Mouse (Mus musculus): ENCODE data around the gene Amotl1. TPM values are rescaled to one million over a fixed set of nuclear protein-coding genes. Genes with fewer than 3 reads are reported as not detected.
"Not testable (repeated sequence)": the region's sequence is repeated elsewhere in the genome, so short reads cannot be mapped to it uniquely, and the experiment has no call there.

Amotl1 gene
- polyA plus RNA-seq, 1 experiment from 2014 or later = 1.6 TPM

GRCm38 (mm10) chr9:14674506-14674905 is 29.6 kb upstream of the Amotl1 start:
- DNase-seq = no peak
- H3K27me3 ChIP-seq (ENCODE audit: insufficient read depth, low read length) = no peaks in the 10 kb centered on the region
- WGBS (ENCODE audit: insufficient replicate concordance) = 79% methylated on average over 8 of the region's 8 CpGs

GRCm38 (mm10) chr9:14673109-14673508 is 28.3 kb upstream of the Amotl1 start:
- H3K4me1 ChIP-seq (ENCODE audit: insufficient read depth) = no peaks in the 10 kb centered on the region
- H3K36me3 ChIP-seq (replicated peaks; ENCODE audit: insufficient read depth, low read length) = no peaks in the 10 kb centered on the region
- no peaks in the 10 kb centered on the region for H3K27me3 ChIP-seq (ENCODE audit: insufficient read depth, low read length)
- TF ChIP-seq EP300 (IDR thresholded peaks at IDR 0.05; ENCODE audit: low read depth) (no peak), CTCF (IDR thresholded peaks at IDR 0.05; ENCODE audit: low read depth) (no peak)
- 79% methylated on average over 4 of the region's 4 CpGs for WGBS (ENCODE audit: insufficient replicate concordance)
- H3K9me3 ChIP-seq (ENCODE audit: low read length) = no peaks in the 10 kb centered on the region
- H3K27ac ChIP-seq (ENCODE audit: low read depth) = no peak overlapping the region
- DNase-seq (no peak), ATAC-seq (no peak)
- no peak overlapping the region for H3K9ac ChIP-seq (replicated peaks)
- H3K4me2 ChIP-seq (ENCODE audit: low read depth, low read length) = no peak overlapping the region
- H3K4me3 ChIP-seq (ENCODE audit: low read depth, low read length) = no peak overlapping the region

More at GRCm38 (mm10) chr9:14674506-14674905, 29.6 kb upstream of the Amotl1 start:
- no peak overlapping the region for H3K4me2 ChIP-seq (ENCODE audit: low read depth, low read length)
- ATAC-seq = no peak
- no peak overlapping the region for H3K9ac ChIP-seq (replicated peaks)
- TF ChIP-seq EP300 (IDR thresholded peaks at IDR 0.05; ENCODE audit: low read depth) (no peak), CTCF (IDR thresholded peaks at IDR 0.05; ENCODE audit: low read depth) (no peak)
- no peaks in the 10 kb centered on the region for H3K9me3 ChIP-seq (ENCODE audit: low read length)
- H3K27ac ChIP-seq (ENCODE audit: low read depth) = no peak overlapping the region
- no peaks in the 10 kb centered on the region for H3K36me3 ChIP-seq (replicated peaks; ENCODE audit: insufficient read depth, low read length)
- H3K4me1 ChIP-seq (ENCODE audit: insufficient read depth) = no peaks in the 10 kb centered on the region
- no peak overlapping the region for H3K4me3 ChIP-seq (ENCODE audit: low read depth, low read length)

GRCm38 (mm10) chr9:14671965-14672364 is 27.1 kb upstream of the Amotl1 start:
- H3K4me1 ChIP-seq (ENCODE audit: insufficient read depth); H3K4me2 ChIP-seq (ENCODE audit: low read depth, low read length); H3K4me3 ChIP-seq (ENCODE audit: low read depth, low read length); H3K36me3 ChIP-seq (replicated peaks; ENCODE audit: insufficient read depth, low read length); H3K27ac ChIP-seq (ENCODE audit: low read depth); DNase-seq; ATAC-seq; H3K9me3 ChIP-seq (ENCODE audit: low read length); H3K27me3 ChIP-seq (ENCODE audit: insufficient read depth, low read length); H3K9ac ChIP-seq (replicated peaks): not testable (repeated sequence)
- 45% methylated on average over 5 of the region's 5 CpGs for WGBS (ENCODE audit: insufficient replicate concordance)

- H3K9me3 ChIP-seq (ENCODE audit: low read length) = no peaks in the 10 kb centered on the region
- H3K9ac ChIP-seq (replicated peaks) = no peak overlapping the region
- ATAC-seq (no peak), DNase-seq (no peak)
- no peak overlapping the region for H3K4me2 ChIP-seq (ENCODE audit: low read depth, low read length)
- no peak overlapping the region for H3K27ac ChIP-seq (ENCODE audit: low read depth)
- H3K4me3 ChIP-seq (ENCODE audit: low read depth, low read length) = no peak overlapping the region
- WGBS (ENCODE audit: insufficient replicate concordance) = 76% methylated on average over 3 of the region's 3 CpGs
- H3K27me3 ChIP-seq (ENCODE audit: insufficient read depth, low read length) = no peaks in the 10 kb centered on the region
- TF ChIP-seq CTCF (IDR thresholded peaks at IDR 0.05; ENCODE audit: low read depth) = no peak
- TF ChIP-seq EP300 (IDR thresholded peaks at IDR 0.05; ENCODE audit: low read depth) = no peak
- no peaks in the 10 kb centered on the region for H3K4me1 ChIP-seq (ENCODE audit: insufficient read depth)
- H3K36me3 ChIP-seq (replicated peaks; ENCODE audit: insufficient read depth, low read length) = no peaks in the 10 kb centered on the region
These were observed 23.5 kb upstream of the Amotl1 start for GRCm38 (mm10) chr9:14668382-14668781.

GRCm38 (mm10) chr9:14666071-14666470 is 21.2 kb upstream of the Amotl1 start:
- H3K4me3 ChIP-seq (ENCODE audit: low read depth, low read length) = no peak overlapping the region
- no peak for TF ChIP-seq CTCF (IDR thresholded peaks at IDR 0.05; ENCODE audit: low read depth)
- TF ChIP-seq EP300 (IDR thresholded peaks at IDR 0.05; ENCODE audit: low read depth) = no peak
- DNase-seq (no peak), ATAC-seq (no peak)
- no peak overlapping the region for H3K9ac ChIP-seq (replicated peaks)
- 69% methylated on average over 3 of the region's 3 CpGs for WGBS (ENCODE audit: insufficient replicate concordance)
- no peaks in the 10 kb centered on the region for H3K36me3 ChIP-seq (replicated peaks; ENCODE audit: insufficient read depth, low read length)
- no peaks in the 10 kb centered on the region for H3K9me3 ChIP-seq (ENCODE audit: low read length)
- no peaks in the 10 kb centered on the region for H3K4me1 ChIP-seq (ENCODE audit: insufficient read depth)
- no peak overlapping the region for H3K4me2 ChIP-seq (ENCODE audit: low read depth, low read length)
- H3K27me3 ChIP-seq (ENCODE audit: insufficient read depth, low read length) = no peaks in the 10 kb centered on the region
- no peak overlapping the region for H3K27ac ChIP-seq (ENCODE audit: low read depth)

GRCm38 (mm10) chr9:14663591-14663990 is 18.7 kb upstream of the Amotl1 start:
- Histone ChIP-seq H3K4me1 (ENCODE audit: insufficient read depth) (no peaks in the 10 kb centered on the region), H3K9me3 (ENCODE audit: low read length) (no peaks in the 10 kb centered on the region), H3K27me3 (ENCODE audit: insufficient read depth, low read length) (no peaks in the 10 kb centered on the region), H3K36me3 (replicated peaks; ENCODE audit: insufficient read depth, low read length) (no peaks in the 10 kb centered on the region), H3K4me2 (ENCODE audit: low read depth, low read length) (no peak overlapping the region), H3K4me3 (ENCODE audit: low read depth, low read length) (no peak overlapping the region), H3K27ac (ENCODE audit: low read depth) (no peak overlapping the region), H3K9ac (replicated peaks) (no peak overlapping the region)
- TF ChIP-seq CTCF (IDR thresholded peaks at IDR 0.05; ENCODE audit: low read depth) (no peak), EP300 (IDR thresholded peaks at IDR 0.05; ENCODE audit: low read depth) (no peak)
- WGBS (ENCODE audit: insufficient replicate concordance) = 71% methylated on average over 2 of the region's 2 CpGs
- DNase-seq (no peak), ATAC-seq (no peak)

- DNase-seq (no peak), ATAC-seq (no peak)
- Histone ChIP-seq H3K27me3 (ENCODE audit: insufficient read depth, low read length) (no peaks in the 10 kb centered on the region), H3K9me3 (ENCODE audit: low read length) (no peaks in the 10 kb centered on the region), H3K4me1 (ENCODE audit: insufficient read depth) (no peaks in the 10 kb centered on the region), H3K36me3 (replicated peaks; ENCODE audit: insufficient read depth, low read length) (no peaks in the 10 kb centered on the region), H3K4me2 (ENCODE audit: low read depth, low read length) (no peak overlapping the region), H3K9ac (replicated peaks) (no peak overlapping the region), H3K4me3 (ENCODE audit: low read depth, low read length) (no peak overlapping the region), H3K27ac (ENCODE audit: low read depth) (no peak overlapping the region)
- 60% methylated on average over 7 of the region's 7 CpGs for WGBS (ENCODE audit: insufficient replicate concordance)
- TF ChIP-seq EP300 (IDR thresholded peaks at IDR 0.05; ENCODE audit: low read depth) = no peak
- no peak for TF ChIP-seq CTCF (IDR thresholded peaks at IDR 0.05; ENCODE audit: low read depth)
These were observed 18.0 kb upstream of the Amotl1 start for GRCm38 (mm10) chr9:14662876-14663275.

All from liver, postnatal 0 days (tissue).